Mouse (Mus musculus) G1E (cell line): ENCODE data around the gene Ppm1m. TPM values are rescaled to one million over a fixed set of nuclear protein-coding genes. Genes with fewer than 3 reads are reported as not detected.

ENCODE experiments used
- ATAC-seq: 2 replicates; pipeline ENCODE4 v1.8.0; 2016; ENCODE audit warnings: mild to moderate bottlenecking; ENCODE audit not compliant: insufficient number of reproducible peaks, poor library complexity, low FRiP score, severe bottlenecking; ENCODE audit errors: extremely low read depth
- DNase-seq: peaks from one replicate; pipeline ENCODE4 v3.0.0; 2012; ENCODE audit warnings: low spot score
- H3K27me3 ChIP-seq: 2 replicates; pipeline ENCODE4 v1.6.1; 2012; ENCODE audit warnings: mild to moderate bottlenecking, low read length, inconsistent platforms; ENCODE audit not compliant: insufficient read depth
- H3K36me3 ChIP-seq: replicated peaks from 2 replicates; pipeline ENCODE3; 2012; ENCODE audit warnings: mild to moderate bottlenecking, inconsistent platforms
- H3K4me1 ChIP-seq: 2 replicates; pipeline ENCODE4 v1.6.1; 2012; ENCODE audit warnings: low read depth, low read length, inconsistent platforms, mixed read lengths; ENCODE audit not compliant: insufficient read depth
- H3K4me3 ChIP-seq: 2 replicates; pipeline ENCODE4 v1.5.1; 2012; ENCODE audit warnings: low read depth, mild to moderate bottlenecking, inconsistent platforms, low read length, moderate library complexity, mixed read lengths
- H3K9me3 ChIP-seq: replicated peaks from 2 replicates; pipeline ENCODE4 v1.6.1; 2012; ENCODE audit warnings: inconsistent platforms
- CTCF ChIP-seq: IDR thresholded peaks from 2 replicates; pipeline ENCODE4 v1.5.1; 2012; ENCODE audit warnings: low read depth, low read length, inconsistent platforms, mixed read lengths
- GATA1 ChIP-seq: IDR thresholded peaks from 2 replicates; pipeline ENCODE4 v1.6.1; 2012; ENCODE audit warnings: borderline replicate concordance, low read length, inconsistent platforms, mixed read lengths
- GATA2 ChIP-seq: IDR thresholded peaks from 2 replicates; pipeline ENCODE4 v1.6.1; 2012; ENCODE audit warnings: low read depth, low read length, inconsistent platforms, borderline replicate concordance
- POLR2AphosphoS5 ChIP-seq: IDR thresholded peaks from 2 replicates; pipeline ENCODE4 v1.6.1; 2012; ENCODE audit warnings: low read depth, low read length, inconsistent platforms; ENCODE audit not compliant: insufficient replicate concordance
- TAL1 ChIP-seq: conservative IDR thresholded peaks from 2 replicates; pipeline ENCODE4 v1.6.1; 2012; ENCODE audit warnings: low read depth, low read length, inconsistent platforms, mixed read lengths
- polyA plus RNA-seq: library from polyadenylated mRNA; stranded (reverse); fragments of >175 nt; gene quantifications from 2 replicates; pipeline ENCODE4 v1.2.3, GENCODE M21; 2012
- total RNA-seq, 2 experiments: library from RNA; stranded (forward) in 1 of 2; stranded (reverse) in 1 of 2; fragments of 200-1000 nt in 1 of 2; fragments of >200 nt in 1 of 2; fragmentation: Nextera tagmentation in 1 of 2; gene quantifications; 2 replicates each; pipeline ENCODE4 v1.2.3; 2014 to 2017

Ppm1m gene
- total and polyA plus RNA-seq, 3 experiments = 9.4 to 18.5 (median 14.4) TPM

GRCm38 (mm10) chr9:106197081-106197713 lies 2.3 kb downstream of the Ppm1m start:
- H3K27me3 ChIP-seq = no peaks in the 10 kb centered on the region
- ATAC-seq (no peak), DNase-seq (no peak)
- H3K9me3 ChIP-seq = no peaks in the 10 kb centered on the region
- H3K36me3 ChIP-seq = peaks cover 58% of the 10 kb centered on the region
- no peak overlapping the region for H3K4me3 ChIP-seq
- TF ChIP-seq TAL1 (no peak), GATA2 (no peak), POLR2AphosphoS5 (no peak), CTCF (no peak), GATA1 (no peak)
- H3K4me1 ChIP-seq = peaks cover 57% of the 10 kb centered on the region

GRCm38 (mm10) chr9:106195693-106196092 lies 3.9 kb downstream of the Ppm1m start:
- peaks cover 52% of the 10 kb centered on the region for H3K4me1 ChIP-seq
- H3K9me3 ChIP-seq = no peaks in the 10 kb centered on the region
- H3K4me3 ChIP-seq = no peak overlapping the region
- TF ChIP-seq TAL1 (no peak), POLR2AphosphoS5 (no peak), GATA1 (no peak), GATA2 (no peak), CTCF (no peak)
- no peak for DNase-seq
- no peaks in the 10 kb centered on the region for H3K27me3 ChIP-seq
- ATAC-seq = no peak
- peaks cover 73% of the 10 kb centered on the region for H3K36me3 ChIP-seq

GRCm38 (mm10) chr9:106193930-106194807 lies 5.4 kb downstream of the Ppm1m start:
- Histone ChIP-seq H3K4me3 (no peak overlapping the region), H3K27me3 (no peaks in the 10 kb centered on the region), H3K9me3 (no peaks in the 10 kb centered on the region), H3K36me3 (peaks cover 88% of the 10 kb centered on the region), H3K4me1 (peaks cover 38% of the 10 kb centered on the region)
- no peak for TF ChIP-seq POLR2AphosphoS5
- TF ChIP-seq GATA2 = no peak
- no peak for TF ChIP-seq CTCF
- TF ChIP-seq TAL1 = no peak
- TF ChIP-seq GATA1 = no peak
- DNase-seq = no peak
- ATAC-seq = no peak

- peaks cover 98% of the 10 kb centered on the region for H3K36me3 ChIP-seq
- peaks cover 30% of the 10 kb centered on the region for H3K4me1 ChIP-seq
- H3K4me3 ChIP-seq = no peak overlapping the region
- no peak for DNase-seq
- no peak for TF ChIP-seq CTCF
- TF ChIP-seq GATA1 = no peak
- TF ChIP-seq POLR2AphosphoS5 = no peak
- TF ChIP-seq TAL1 = no peak
- TF ChIP-seq GATA2 = no peak
- H3K27me3 ChIP-seq = no peaks in the 10 kb centered on the region
- peak; percentile 74 for ATAC-seq
- no peaks in the 10 kb centered on the region for H3K9me3 ChIP-seq
Observed at GRCm38 (mm10) chr9:106192998-106193397, 6.5 kb downstream of the Ppm1m start.

GRCm38 (mm10) chr9:106192024-106192423 lies 7.5 kb downstream of the Ppm1m start:
- no peak for TF ChIP-seq TAL1
- no peak for TF ChIP-seq GATA2
- no peak for TF ChIP-seq GATA1
- TF ChIP-seq POLR2AphosphoS5 = no peak
- Histone ChIP-seq H3K9me3 (no peaks in the 10 kb centered on the region), H3K27me3 (no peaks in the 10 kb centered on the region), H3K4me1 (peaks cover 23% of the 10 kb centered on the region), H3K36me3 (peaks cover 98% of the 10 kb centered on the region), H3K4me3 (no peak overlapping the region)
- no peak for ATAC-seq
- no peak for DNase-seq

- Histone ChIP-seq H3K4me1 (peaks cover 23% of the 10 kb centered on the region), H3K36me3 (peaks cover 98% of the 10 kb centered on the region), H3K9me3 (no peaks in the 10 kb centered on the region), H3K27me3 (no peaks in the 10 kb centered on the region), H3K4me3 (no peak overlapping the region)
- ATAC-seq (no peak), DNase-seq (no peak)
- TF ChIP-seq POLR2AphosphoS5 = no peak
- TF ChIP-seq TAL1 = no peak
- no peak for TF ChIP-seq CTCF
- no peak for TF ChIP-seq GATA1
- TF ChIP-seq GATA2 = no peak
Observed at GRCm38 (mm10) chr9:106191355-106191754, 8.2 kb downstream of the Ppm1m start.
